Mouse (Mus musculus) cerebellum, adult 2 months (tissue): Measurements from ENCODE around the gene Olfr710. TPM values are rescaled to one million over a fixed set of nuclear protein-coding genes. Genes with fewer than 3 reads are reported as not detected.
"Not testable (repeated sequence)": the region's sequence is repeated elsewhere in the genome, so short reads cannot be mapped to it uniquely, and the experiment has no call there.

Experiments
- DNase-seq, 2 experiments: peaks; one replicate each; pipeline ENCODE4 v3.0.0; 2021
- H3K27ac ChIP-seq: fragments of 200-500 bp; 2 replicates; pipeline ENCODE4 v1.5.1; 2012; ENCODE audit warnings: low read length, control low read depth, inconsistent platforms; ENCODE audit not compliant: insufficient read depth
- H3K27me3 ChIP-seq: fragments of 200-500 bp; 2 replicates; pipeline ENCODE4 v1.6.1; 2012; ENCODE audit warnings: inconsistent platforms, mild to moderate bottlenecking, low read length, moderate library complexity; ENCODE audit not compliant: control insufficient read depth, insufficient read depth
- H3K4me1 ChIP-seq: fragments of 200-500 bp; 2 replicates; pipeline ENCODE4 v1.6.1; 2011; ENCODE audit warnings: low read length; ENCODE audit not compliant: control insufficient read depth, insufficient read depth
- H3K4me3 ChIP-seq: fragments of 200-500 bp; replicated peaks from 2 replicates; pipeline ENCODE3; 2011; ENCODE audit warnings: mild to moderate bottlenecking, low read depth, low read length, control low read depth; ENCODE audit not compliant: insufficient read depth
- CTCF ChIP-seq: fragments of 200-500 bp; IDR thresholded peaks from 2 replicates; pipeline ENCODE4 v1.5.1; 2011; ENCODE audit warnings: low read depth, mild to moderate bottlenecking, control low read depth, low read length, moderate library complexity, borderline replicate concordance; ENCODE audit not compliant: insufficient read depth
- POLR2A ChIP-seq: fragments of 200-500 bp; IDR thresholded peaks from 2 replicates; pipeline ENCODE4 v1.6.1; 2011; ENCODE audit warnings: low read length, control low read depth, borderline replicate concordance; ENCODE audit not compliant: insufficient read depth
- WGBS: fragments of 180-500 bp; shearing (Covaris S2); methylation state at CpG from one replicate; pipeline ENCODE4 v1.1.7; 2018; 5-methylcytosine and 5-hydroxymethylcytosine counted together
- polyA plus RNA-seq: library from polyadenylated mRNA; depleted of rRNA; stranded (reverse); fragments of >200 nt; gene quantifications from 2 replicates; pipeline ENCODE4 v1.2.3, GENCODE M21; 2012; rRNA removed

Gene Olfr710
- polyA plus RNA-seq, result not detected in 2 replicates

GRCm38 (mm10) chr7:106948212-106948611 lies at the start of gene Olfr710:
Gene Olfr710 (minus strand): TSS chr7:106948312.
- WGBS, result 67% methylated on average over 3 of the region's 3 CpGs
- DNase-seq, result no peak
- no peak for TF ChIP-seq POLR2A
- no peak for TF ChIP-seq CTCF
- H3K27me3 ChIP-seq, result no peaks in the 10 kb centered on the region
- no peak within 1 kb of the TSS for H3K27ac ChIP-seq
- H3K4me1 ChIP-seq, result no peaks in the 10 kb centered on the region
- H3K4me3 ChIP-seq, result no peak within 1 kb of the TSS

- H3K27me3 ChIP-seq, result no peaks in the 10 kb centered on the region
- no peak overlapping the region for H3K27ac ChIP-seq
- 92% methylated on average over 3 of the region's 3 CpGs for WGBS
- no peak for DNase-seq
- no peaks in the 10 kb centered on the region for H3K4me1 ChIP-seq
- TF ChIP-seq CTCF (no peak), POLR2A (no peak)
- H3K4me3 ChIP-seq, result no peak overlapping the region
Observed at GRCm38 (mm10) chr7:106985236-106985635, 37.1 kb upstream of the Olfr710 start.

- no peak for TF ChIP-seq POLR2A
- no peak for TF ChIP-seq CTCF
- Histone ChIP-seq H3K4me3 (no peak within 1 kb of the TSS), H3K27ac (no peak within 1 kb of the TSS), H3K27me3 (no peaks in the 10 kb centered on the region), H3K4me1 (no peaks in the 10 kb centered on the region)
- WGBS, result 43% methylated on average over 1 of the region's 1 CpGs
- no peak for DNase-seq
Observed at GRCm38 (mm10) chr7:106975353-106975752, 27.2 kb upstream of the Olfr710 start, which contains the start of gene Olfr711. Gene Olfr711 (minus strand): TSS chr7:106975453.

- H3K27me3 ChIP-seq, H3K4me1 ChIP-seq, H3K4me3 ChIP-seq, H3K27ac ChIP-seq, DNase-seq: not testable (repeated sequence)
Observed at GRCm38 (mm10) chr7:106967503-106967902, 19.4 kb upstream of the Olfr710 start.

- TF ChIP-seq POLR2A, result no peak
- no peak for TF ChIP-seq CTCF
- no peak within 1 kb of the TSS for H3K27ac ChIP-seq
- WGBS, result 83% methylated on average over 1 of the region's 1 CpGs
Observed at GRCm38 (mm10) chr7:106963837-106964236, 15.7 kb upstream of the Olfr710 start, which contains the start of gene Olfr6. Gene Olfr6 (minus strand): TSS chr7:106963937.

GRCm38 (mm10) chr7:106932119-106932518 lies 16.0 kb downstream of the Olfr710 start, which contains the start of gene Olfr709-ps1:
Gene Olfr709-ps1 (minus strand): TSS chr7:106932219.
- no peak for DNase-seq
- Histone ChIP-seq H3K27ac (no peak within 1 kb of the TSS), H3K4me3 (no peak within 1 kb of the TSS), H3K4me1 (no peaks in the 10 kb centered on the region), H3K27me3 (no peaks in the 10 kb centered on the region)
- TF ChIP-seq POLR2A, result no peak
- TF ChIP-seq CTCF, result no peak

More at GRCm38 (mm10) chr7:106963837-106964236, 15.7 kb upstream of the Olfr710 start, which contains the start of gene Olfr6:
- no peaks in the 10 kb centered on the region for H3K4me1 ChIP-seq
- DNase-seq, result no peak
- H3K4me3 ChIP-seq, result no peak within 1 kb of the TSS
- no peaks in the 10 kb centered on the region for H3K27me3 ChIP-seq

- not testable (repeated sequence) for H3K4me3 ChIP-seq, H3K4me1 ChIP-seq, H3K27me3 ChIP-seq, DNase-seq, H3K27ac ChIP-seq
- WGBS, result 88% methylated on average over 7 of the region's 7 CpGs
Observed at GRCm38 (mm10) chr7:106920961-106921360, 27.2 kb downstream of the Olfr710 start.

- WGBS, result 59% methylated on average over 2 of the region's 2 CpGs
- Histone ChIP-seq H3K4me3 (no peak within 1 kb of the TSS), H3K27me3 (no peaks in the 10 kb centered on the region), H3K4me1 (no peaks in the 10 kb centered on the region), H3K27ac (no peak within 1 kb of the TSS)
- DNase-seq, result no peak
- TF ChIP-seq CTCF (no peak), POLR2A (no peak)
Observed at GRCm38 (mm10) chr7:106907676-106908075, 40.4 kb downstream of the Olfr710 start, which contains the start of gene Olfr1532-ps1. Gene Olfr1532-ps1 (plus strand): TSS chr7:106908001.

GRCm38 (mm10) chr7:106901141-106901540 lies 47.0 kb downstream of the Olfr710 start, which contains the start of gene Olfr707:
Gene Olfr707 (minus strand): TSS chr7:106901241.
- H3K27ac ChIP-seq, H3K27me3 ChIP-seq, DNase-seq, H3K4me3 ChIP-seq, H3K4me1 ChIP-seq: not testable (repeated sequence)
- 79% methylated on average over 3 of the region's 3 CpGs for WGBS

Other genes starting within 250 kb of the Olfr710 start
- not detected in 2 replicates for gene Olfr695, start 231.9 kb downstream of the Olfr710 start, polyA plus RNA-seq
- not detected in 2 replicates for gene Olfr697, start 205.9 kb downstream of the Olfr710 start, polyA plus RNA-seq
- gene Olfr698, start 192.9 kb downstream of the Olfr710 start, polyA plus RNA-seq, result not detected in 2 replicates
- gene Olfr699, start 155.1 kb downstream of the Olfr710 start, polyA plus RNA-seq, result not detected in 2 replicates
- not detected in 2 replicates for gene Olfr700, start 139.5 kb downstream of the Olfr710 start, polyA plus RNA-seq
- gene Olfr701, start 134.2 kb downstream of the Olfr710 start, polyA plus RNA-seq, result not detected in 2 replicates
- not detected in 2 replicates for gene Olfr702, start 114.4 kb downstream of the Olfr710 start, polyA plus RNA-seq
- gene Olfr703, start 105.0 kb downstream of the Olfr710 start, polyA plus RNA-seq, result not detected in 2 replicates
- not detected in 2 replicates for gene Olfr704, start 85.1 kb downstream of the Olfr710 start, polyA plus RNA-seq
- gene Olfr705, start 71.4 kb downstream of the Olfr710 start, polyA plus RNA-seq, result not detected in 2 replicates
- not detected in 2 replicates for gene Olfr706, start 60.1 kb downstream of the Olfr710 start, polyA plus RNA-seq
- gene Olfr707, start 47.1 kb downstream of the Olfr710 start, polyA plus RNA-seq, result not detected in 2 replicates
- not detected in 2 replicates for gene Olfr1532-ps1, start 40.3 kb downstream of the Olfr710 start, polyA plus RNA-seq
- not detected in 2 replicates for gene Olfr709-ps1, start 16.1 kb downstream of the Olfr710 start, polyA plus RNA-seq
- gene Olfr6, start 15.6 kb upstream of the Olfr710 start, polyA plus RNA-seq, result not detected in 2 replicates
- gene Olfr711, start 27.1 kb upstream of the Olfr710 start, polyA plus RNA-seq, result not detected in 2 replicates
- gene Olfr2, start 57.8 kb upstream of the Olfr710 start, polyA plus RNA-seq, result not detected in 2 replicates
- gene Olfr713, start 82.9 kb upstream of the Olfr710 start, polyA plus RNA-seq, result not detected in 2 replicates
- not detected in 2 replicates for gene Olfr714, start 122.7 kb upstream of the Olfr710 start, polyA plus RNA-seq
- not detected in 2 replicates for gene Olfr17, start 144.9 kb upstream of the Olfr710 start, polyA plus RNA-seq
- not detected in 2 replicates for gene Olfr715b, start 162.1 kb upstream of the Olfr710 start, polyA plus RNA-seq
- not detected in 2 replicates for gene Olfr715, start 182.8 kb upstream of the Olfr710 start, polyA plus RNA-seq
- not detected in 2 replicates for gene Olfr716, start 190.0 kb upstream of the Olfr710 start, polyA plus RNA-seq
- gene Nlrp14, start 218.7 kb upstream of the Olfr710 start, polyA plus RNA-seq, result not detected in 2 replicates